Mouse (Mus musculus): Measurements from ENCODE around the gene Frrs1. TPM values are rescaled to one million over a fixed set of nuclear protein-coding genes. Genes with fewer than 3 reads are reported as not detected.

Frrs1 gene
- polyA plus RNA-seq, 1 experiment from 2014 or later = 23.5 TPM

GRCm38 (mm10) chr3:116833491-116833890, 25.8 kb upstream of the Frrs1 start:
- H3K9ac ChIP-seq = no peak overlapping the region
- WGBS = 88% methylated on average over 4 of the region's 4 CpGs

GRCm38 (mm10) chr3:116834241-116834640, 25.0 kb upstream of the Frrs1 start:
- no peaks in the 10 kb centered on the region for H3K9me3 ChIP-seq (replicated peaks)
- H3K4me2 ChIP-seq = no peak overlapping the region
- H3K4me1 ChIP-seq = 0 out of 2 replicates have a peak, but pooled peaks cover 4% of the 10 kb centered on the region
- H3K4me3 ChIP-seq (replicated peaks) = no peak overlapping the region
- no peak for ATAC-seq (replicated peaks; ENCODE audit: low FRiP score)
- H3K27me3 ChIP-seq = no peaks in the 10 kb centered on the region
- no peaks in the 10 kb centered on the region for H3K36me3 ChIP-seq
- no peak overlapping the region for H3K27ac ChIP-seq
- 96% methylated on average over 6 of the region's 6 CpGs for WGBS
- no peak overlapping the region for H3K9ac ChIP-seq

More at GRCm38 (mm10) chr3:116833491-116833890, 25.8 kb upstream of the Frrs1 start:
- H3K4me3 ChIP-seq (replicated peaks) = no peak overlapping the region
- H3K4me1 ChIP-seq = 0 out of 2 replicates have a peak, but pooled peaks cover 4% of the 10 kb centered on the region
- no peak overlapping the region for H3K27ac ChIP-seq
- H3K9me3 ChIP-seq (replicated peaks) = no peaks in the 10 kb centered on the region
- no peaks in the 10 kb centered on the region for H3K27me3 ChIP-seq
- H3K4me2 ChIP-seq = no peak overlapping the region
- no peak for ATAC-seq (replicated peaks; ENCODE audit: low FRiP score)
- no peaks in the 10 kb centered on the region for H3K36me3 ChIP-seq

GRCm38 (mm10) chr3:116835350-116835749, 23.9 kb upstream of the Frrs1 start:
- Histone ChIP-seq H3K4me2 (peak overlapping the region; percentile 79), H3K27ac (no peak overlapping the region), H3K36me3 (no peaks in the 10 kb centered on the region), H3K9me3 (replicated peaks) (no peaks in the 10 kb centered on the region), H3K9ac (0 out of 2 replicates have a peak overlapping the region, but pooled peaks have one; percentile 50), H3K4me3 (replicated peaks) (peak overlapping the region; percentile 45), H3K4me1 (0 out of 2 replicates have a peak, but pooled peaks cover 4% of the 10 kb centered on the region), H3K27me3 (no peaks in the 10 kb centered on the region)
- ATAC-seq (replicated peaks; ENCODE audit: low FRiP score) = no peak
- WGBS = 64% methylated on average over 4 of the region's 4 CpGs

GRCm38 (mm10) chr3:116835770-116836680, 23.2 kb upstream of the Frrs1 start:
- ATAC-seq (replicated peaks; ENCODE audit: low FRiP score) = peak; percentile 83
- Histone ChIP-seq H3K27ac (no peak overlapping the region), H3K4me2 (peak overlapping the region; percentile 79), H3K27me3 (no peaks in the 10 kb centered on the region), H3K9ac (peak overlapping the region; percentile 50), H3K9me3 (replicated peaks) (no peaks in the 10 kb centered on the region), H3K36me3 (no peaks in the 10 kb centered on the region), H3K4me1 (0 out of 2 replicates have a peak, but pooled peaks cover 4% of the 10 kb centered on the region), H3K4me3 (replicated peaks) (peak overlapping the region; percentile 45)
- WGBS = 21% methylated on average over 21 of the region's 21 CpGs

- H3K9me3 ChIP-seq (replicated peaks) = no peaks in the 10 kb centered on the region
- H3K4me3 ChIP-seq (replicated peaks) = no peak overlapping the region
- H3K36me3 ChIP-seq = no peaks in the 10 kb centered on the region
- no peaks in the 10 kb centered on the region for H3K27me3 ChIP-seq
- 0 out of 2 replicates have a peak, but pooled peaks cover 4% of the 10 kb centered on the region for H3K4me1 ChIP-seq
- no peak overlapping the region for H3K4me2 ChIP-seq
- no peak overlapping the region for H3K27ac ChIP-seq
- WGBS = 81% methylated on average over 23 of the region's 23 CpGs
- no peak overlapping the region for H3K9ac ChIP-seq
- ATAC-seq (replicated peaks; ENCODE audit: low FRiP score) = no peak
Observed at GRCm38 (mm10) chr3:116836681-116837475, 22.4 kb upstream of the Frrs1 start.

- Histone ChIP-seq H3K27me3 (no peaks in the 10 kb centered on the region), H3K9ac (no peak overlapping the region), H3K4me3 (replicated peaks) (no peak overlapping the region), H3K27ac (no peak overlapping the region), H3K36me3 (no peaks in the 10 kb centered on the region), H3K4me2 (no peak overlapping the region), H3K4me1 (no peaks in the 10 kb centered on the region), H3K9me3 (replicated peaks) (no peaks in the 10 kb centered on the region)
- 86% methylated on average over 2 of the region's 2 CpGs for WGBS
- ATAC-seq (replicated peaks; ENCODE audit: low FRiP score) = no peak
Observed at GRCm38 (mm10) chr3:116841311-116841710, 18.0 kb upstream of the Frrs1 start.

GRCm38 (mm10) chr3:116844880-116845579, 14.2 kb upstream of the Frrs1 start:
- no peak overlapping the region for H3K4me2 ChIP-seq
- H3K27me3 ChIP-seq = no peaks in the 10 kb centered on the region
- H3K9ac ChIP-seq = no peak overlapping the region
- H3K9me3 ChIP-seq (replicated peaks) = no peaks in the 10 kb centered on the region
- 87% methylated on average over 10 of the region's 10 CpGs for WGBS
- H3K36me3 ChIP-seq = no peaks in the 10 kb centered on the region
- no peaks in the 10 kb centered on the region for H3K4me1 ChIP-seq
- H3K4me3 ChIP-seq (replicated peaks) = no peak overlapping the region
- H3K27ac ChIP-seq = no peak overlapping the region
- ATAC-seq (replicated peaks; ENCODE audit: low FRiP score) = no peak

- no peak for ATAC-seq (replicated peaks; ENCODE audit: low FRiP score)
- Histone ChIP-seq H3K9ac (no peak overlapping the region), H3K9me3 (replicated peaks) (no peaks in the 10 kb centered on the region), H3K27ac (no peak overlapping the region), H3K4me1 (no peaks in the 10 kb centered on the region), H3K36me3 (no peaks in the 10 kb centered on the region), H3K27me3 (no peaks in the 10 kb centered on the region), H3K4me2 (no peak overlapping the region), H3K4me3 (replicated peaks) (no peak overlapping the region)
- 74% methylated on average over 4 of the region's 4 CpGs for WGBS
Observed at GRCm38 (mm10) chr3:116846084-116846483, 13.2 kb upstream of the Frrs1 start.

GRCm38 (mm10) chr3:116848099-116848498, 11.2 kb upstream of the Frrs1 start:
- WGBS = 92% methylated on average over 1 of the region's 1 CpGs
- Histone ChIP-seq H3K4me2 (no peak overlapping the region), H3K27ac (no peak overlapping the region), H3K4me3 (replicated peaks) (no peak overlapping the region), H3K9ac (no peak overlapping the region), H3K27me3 (no peaks in the 10 kb centered on the region), H3K9me3 (replicated peaks) (no peaks in the 10 kb centered on the region), H3K36me3 (no peaks in the 10 kb centered on the region), H3K4me1 (no peaks in the 10 kb centered on the region)
- ATAC-seq (replicated peaks; ENCODE audit: low FRiP score) = no peak

GRCm38 (mm10) chr3:116848936-116849335, 10.3 kb upstream of the Frrs1 start:
- Histone ChIP-seq H3K27me3 (no peaks in the 10 kb centered on the region), H3K4me3 (replicated peaks) (no peak overlapping the region), H3K9ac (no peak overlapping the region), H3K36me3 (no peaks in the 10 kb centered on the region), H3K9me3 (replicated peaks) (no peaks in the 10 kb centered on the region), H3K4me1 (no peaks in the 10 kb centered on the region), H3K4me2 (no peak overlapping the region), H3K27ac (no peak overlapping the region)
- ATAC-seq (replicated peaks; ENCODE audit: low FRiP score) = no peak
- WGBS = 70% methylated on average over 4 of the region's 4 CpGs

- Histone ChIP-seq H3K27ac (no peak overlapping the region), H3K36me3 (no peaks in the 10 kb centered on the region), H3K27me3 (no peaks in the 10 kb centered on the region), H3K4me2 (no peak overlapping the region), H3K9ac (no peak overlapping the region), H3K4me1 (no peaks in the 10 kb centered on the region), H3K4me3 (replicated peaks) (no peak overlapping the region), H3K9me3 (replicated peaks) (no peaks in the 10 kb centered on the region)
- no peak for ATAC-seq (replicated peaks; ENCODE audit: low FRiP score)
- WGBS = 92% methylated on average over 1 of the region's 1 CpGs
Observed at GRCm38 (mm10) chr3:116850376-116850775, 8.9 kb upstream of the Frrs1 start.
